Mouse (Mus musculus): ENCODE measurements around the gene Ushbp1. TPM values are rescaled to one million over a fixed set of nuclear protein-coding genes. Genes with fewer than 3 reads are reported as not detected.

Ushbp1 gene
- total RNA-seq, 2 experiments from 2014 or later: 40.5 to 45.1 TPM

DNA sequence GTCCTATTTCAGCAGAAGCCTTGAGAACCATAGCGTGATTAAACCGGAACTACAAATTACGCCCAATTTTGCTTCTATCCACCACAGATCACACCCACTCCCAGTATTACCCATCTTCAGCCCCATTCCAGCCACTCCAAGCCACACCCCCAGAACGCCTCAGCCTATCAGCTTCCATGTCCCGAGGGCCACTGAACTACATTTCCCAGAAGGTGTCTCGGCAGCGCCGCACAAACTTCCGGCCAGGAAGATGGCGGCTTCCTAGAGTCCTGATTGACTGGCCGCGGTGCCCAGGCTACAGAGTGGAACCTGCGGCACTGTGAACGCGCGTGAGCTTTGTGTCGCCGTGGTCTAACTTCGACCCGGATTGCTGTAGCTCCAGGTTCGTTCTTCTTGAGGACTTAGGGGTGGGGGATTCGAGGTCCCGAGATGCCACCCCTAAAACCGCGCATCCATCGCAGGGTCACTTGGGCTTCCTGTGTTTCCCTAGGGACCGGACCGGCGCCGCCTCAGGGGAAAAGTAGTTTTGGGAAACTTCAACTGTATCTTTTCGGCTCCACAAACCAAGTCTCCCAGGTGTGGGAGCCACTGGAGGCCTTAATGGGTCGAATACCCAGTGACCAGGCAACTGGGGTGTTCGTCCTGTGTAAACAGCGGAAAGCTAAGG lies 1.2 kb upstream of the Ushbp1 start, which contains the start of gene Babam1:
TSS of gene Babam1 (plus strand) at position 223 of the 667 bp plus-strand sequence.
- DNase-seq: peak; percentile 89 to 93
- intact Hi-C loops (cut with DNase I): loop anchor here (5.0 kb wide), 1 partner anchor 824 kb away; no protein-coding TSS in a partner anchor

GRCm38 (mm10) chr8:71395071-71395470 lies 531 bp downstream of the Ushbp1 start:
- intact Hi-C loops (cut with DNase I): loop anchor here (5.0 kb wide), 1 partner anchor 823 kb away; no protein-coding TSS in a partner anchor

DNA sequence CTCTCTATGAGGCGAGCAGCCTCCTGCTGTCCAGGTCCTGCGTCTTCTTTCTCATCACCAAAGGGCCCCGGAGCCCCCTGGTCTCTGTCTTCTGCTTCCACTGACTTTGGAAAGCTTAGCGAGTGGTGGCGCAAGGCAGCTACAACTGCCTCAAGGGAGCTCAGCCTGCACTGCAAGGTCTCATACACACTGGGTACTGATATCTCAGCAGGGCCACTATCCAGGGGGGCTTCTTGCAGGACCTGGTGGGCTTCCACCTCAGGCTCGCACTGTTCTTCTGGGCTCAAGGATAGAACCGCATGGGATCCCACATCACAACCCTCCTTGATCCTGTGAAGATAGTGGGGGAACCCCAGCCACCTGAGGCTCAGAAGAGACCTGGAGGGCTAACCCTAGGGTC lies 1.1 kb downstream of the Ushbp1 start:
- no peak for DNase-seq
- intact Hi-C loops (cut with DNase I): no loop called here

More at GRCm38 (mm10) chr8:71395071-71395470, 531 bp downstream of the Ushbp1 start:
- peak in 1 of 2 experiments; percentile 4 for DNase-seq

- DNase-seq: no peak
- intact Hi-C loops (cut with DNase I): no loop called here
Measured at GRCm38 (mm10) chr8:71392871-71393270, 2.7 kb downstream of the Ushbp1 start.

DNA sequence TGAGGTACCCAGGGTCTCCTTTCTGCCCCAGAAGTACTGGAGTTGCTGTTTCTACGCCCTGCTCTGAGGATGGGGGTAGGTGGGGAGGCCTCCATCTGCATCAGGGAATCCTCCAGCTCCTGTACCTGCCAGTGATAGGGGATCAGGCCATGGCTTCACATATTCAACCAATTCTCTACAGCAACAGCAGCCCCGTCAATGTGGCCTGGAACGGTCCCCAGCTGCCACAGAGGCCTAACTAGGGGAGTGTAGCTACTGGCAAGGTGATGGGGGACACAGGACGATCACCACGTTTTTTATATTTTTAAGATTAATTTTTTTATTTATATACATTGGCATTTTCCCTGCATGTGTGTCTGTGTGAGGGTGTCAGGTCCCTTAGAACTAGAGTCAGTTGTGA lies 3.2 kb downstream of the Ushbp1 start:
- DNase-seq: no peak
- intact Hi-C loops (cut with DNase I): no loop called here

- intact Hi-C loops (cut with DNase I): no loop called here
- no peak for DNase-seq
Measured at GRCm38 (mm10) chr8:71391696-71392095, 3.9 kb downstream of the Ushbp1 start.

DNA sequence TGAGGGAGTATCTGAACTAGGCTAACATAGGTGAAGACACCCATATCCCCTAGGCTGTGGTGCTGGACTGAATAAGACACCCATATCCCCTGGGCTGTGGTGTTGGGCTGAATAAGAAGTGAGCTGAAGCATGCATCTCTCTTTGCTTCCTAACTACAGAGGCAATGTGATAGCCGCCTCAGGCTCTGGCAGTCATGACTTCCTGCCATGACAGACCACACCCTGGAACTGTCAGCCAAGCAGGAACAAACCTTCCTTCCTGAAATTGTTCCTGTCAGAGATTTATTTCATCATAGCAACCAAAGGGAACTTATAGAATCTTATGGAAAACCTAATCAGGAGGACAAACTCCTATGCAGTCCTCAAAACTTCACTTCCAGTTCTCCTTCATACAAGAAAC lies 7.3 kb downstream of the Ushbp1 start:
- intact Hi-C loops (cut with DNase I): no loop called here
- DNase-seq: no peak

- no peak for DNase-seq
- intact Hi-C loops (cut with DNase I): no loop called here
Measured at GRCm38 (mm10) chr8:71385212-71385835, 10.3 kb downstream of the Ushbp1 start.

GRCm38 (mm10) chr8:71383860-71384259 lies 11.7 kb downstream of the Ushbp1 start:
- DNase-seq: no peak
- intact Hi-C loops (cut with DNase I): loop anchor here (5.0 kb wide), 1 partner anchor 78 kb away; the partner anchor contains the start of genes Abhd8 and Mrpl34

GRCm38 (mm10) chr8:71383396-71383795 lies 12.2 kb downstream of the Ushbp1 start:
- intact Hi-C loops (cut with DNase I): loop anchor here (5.0 kb wide), 1 partner anchor 79 kb away; the partner anchor contains the start of genes Abhd8 and Mrpl34
- no peak for DNase-seq

GRCm38 (mm10) chr8:71381971-71382961 lies 13.3 kb downstream of the Ushbp1 start:
- DNase-seq: peak; percentile 92 to 94
- intact Hi-C loops (cut with DNase I): loop anchor here (5.0 kb wide), 1 partner anchor 80 kb away; the partner anchor contains the start of genes Abhd8 and Mrpl34

DNA sequence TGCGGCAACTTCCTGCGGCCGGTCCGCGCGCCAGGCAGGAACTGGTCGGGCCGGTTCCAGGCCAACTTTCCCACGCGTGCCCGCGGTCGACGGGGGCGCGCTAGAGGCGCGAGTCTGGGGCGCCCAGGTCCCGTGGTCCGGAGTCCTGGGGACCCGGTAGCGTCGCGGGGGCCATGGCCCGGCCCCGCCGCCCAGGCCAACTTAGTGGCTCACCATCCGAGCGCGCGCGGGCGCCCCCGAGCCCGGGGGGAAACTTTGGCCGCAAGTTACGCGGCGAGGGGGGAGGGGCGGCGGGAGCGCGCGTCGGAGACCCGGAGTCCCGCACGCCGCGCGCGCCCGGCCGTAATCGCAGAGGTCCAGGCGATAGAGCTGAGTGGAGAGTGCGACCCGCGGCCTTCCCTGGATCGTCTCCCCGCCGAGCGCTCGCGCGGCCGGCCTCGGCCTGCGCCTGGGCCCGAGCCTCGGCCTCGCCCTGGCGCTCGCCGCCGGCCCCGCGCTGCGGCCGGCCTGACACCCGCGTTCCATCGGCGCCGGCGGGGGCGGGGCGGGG lies 14.1 kb downstream of the Ushbp1 start, which contains the start of gene Nr2f6:
TSS of gene Nr2f6 (minus strand) at position 540 of the 550 bp plus-strand sequence.
- peak; percentile 82 to 84 for DNase-seq
- intact Hi-C loops (cut with DNase I): loop anchor here (5.0 kb wide), 1 partner anchor 81 kb away; the partner anchor contains the start of genes Abhd8 and Mrpl34

- intact Hi-C loops (cut with DNase I): loop anchor here (5.0 kb wide), 1 partner anchor 82 kb away; the partner anchor contains the start of genes Abhd8 and Mrpl34
- peak; percentile 37 to 55 for DNase-seq
Measured at GRCm38 (mm10) chr8:71380178-71381171, 15.1 kb downstream of the Ushbp1 start.

GRCm38 (mm10) chr8:71379512-71380075 lies 16.0 kb downstream of the Ushbp1 start:
- intact Hi-C loops (cut with DNase I): loop anchor here (5.0 kb wide), 1 partner anchor 83 kb away; the partner anchor contains the start of genes Abhd8 and Mrpl34
- DNase-seq: no peak

DNA sequence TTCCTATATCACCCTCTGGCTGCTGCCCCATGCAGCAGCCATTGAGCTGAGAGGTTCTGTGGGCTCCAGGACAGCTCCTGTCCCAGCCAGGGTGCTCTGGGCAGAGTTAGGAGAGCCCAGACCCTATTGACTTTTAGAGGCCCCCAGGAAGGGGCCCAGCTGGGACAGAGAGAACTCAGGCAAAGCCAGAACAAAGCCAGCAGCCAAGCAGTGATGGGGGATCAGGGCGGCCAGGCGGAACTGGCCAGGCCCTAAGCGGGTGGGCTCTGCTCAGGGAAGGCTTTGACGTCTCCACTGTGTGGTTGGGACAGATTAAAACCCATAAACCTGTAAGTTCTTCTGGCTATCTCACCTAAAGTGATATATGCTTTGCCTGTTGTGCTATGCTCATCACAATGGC lies 16.6 kb downstream of the Ushbp1 start:
- DNase-seq: no peak
- intact Hi-C loops (cut with DNase I): no loop called here

DNA sequence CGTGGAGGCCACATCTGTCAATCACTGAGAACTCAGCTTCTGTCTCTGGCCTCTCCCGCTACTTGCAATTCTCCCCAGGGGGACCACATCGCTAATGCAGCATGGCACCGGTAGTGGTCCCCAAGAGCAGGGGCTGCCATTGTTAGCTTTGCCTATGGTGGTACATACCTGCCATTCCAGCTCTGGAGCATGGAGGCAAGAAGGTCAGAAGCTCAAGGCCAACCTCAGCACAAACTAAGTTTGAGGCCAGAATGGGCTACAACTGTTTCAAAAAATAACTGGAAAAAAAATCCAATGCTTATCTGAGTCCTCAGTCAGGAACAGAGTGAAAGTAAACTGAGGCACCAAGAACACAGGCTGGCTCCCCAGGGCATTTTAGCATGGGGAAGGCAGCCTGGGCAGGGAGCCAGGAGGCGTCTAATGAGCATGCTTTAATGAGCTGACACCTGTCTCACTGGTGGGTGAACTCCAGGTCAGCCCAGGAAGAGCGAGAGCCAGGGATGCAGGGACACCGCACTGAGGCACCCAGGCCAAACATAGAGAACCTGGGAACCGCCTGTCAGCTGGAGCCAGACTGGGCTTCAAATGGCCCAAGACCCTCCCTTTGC lies 19.1 kb downstream of the Ushbp1 start:
- intact Hi-C loops (cut with DNase I): no loop called here
- no peak for DNase-seq

GRCm38 (mm10) chr8:71375581-71376422 lies 19.8 kb downstream of the Ushbp1 start:
- intact Hi-C loops (cut with DNase I): loop anchor here (2.0 kb wide), 1 partner anchor 29 kb away; no protein-coding TSS in a partner anchor
- peak; percentile 57 to 65 for DNase-seq
